Mouse (Mus musculus) lung, adult 2 months (tissue): ENCODE results near the gene Gps1.

ENCODE experiments used
- CTCF ChIP-seq: fragments of 200-500 bp; IDR thresholded peaks from 2 replicates; pipeline ENCODE4 v1.5.1; 2011; ENCODE audit warnings: mild to moderate bottlenecking, low read length, control low read depth; ENCODE audit not compliant: insufficient read depth
- POLR2A ChIP-seq: fragments of 200-500 bp; IDR thresholded peaks from 2 replicates; pipeline ENCODE4 v1.6.1; 2011; ENCODE audit warnings: low read depth, mild to moderate bottlenecking, control low read depth, low read length, borderline replicate concordance; ENCODE audit errors: extremely low read depth

DNA sequence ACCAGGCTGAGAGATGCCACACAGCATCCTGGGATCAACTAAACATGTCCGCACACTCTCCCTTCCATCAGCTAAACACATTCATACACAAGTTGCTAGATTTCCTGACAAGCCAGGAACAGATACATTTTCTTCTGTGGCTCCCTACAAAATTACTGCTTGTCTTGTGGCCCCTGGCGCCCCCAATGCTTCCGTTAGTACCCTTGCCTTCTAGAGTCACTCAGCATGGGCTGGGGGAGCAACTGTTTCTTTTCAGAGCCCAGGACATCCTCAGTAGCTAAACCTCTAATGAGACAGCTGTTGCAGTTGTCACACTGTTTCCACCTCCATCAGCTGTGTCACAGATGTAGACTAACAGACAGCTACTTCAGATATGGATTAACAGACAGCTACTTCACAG is 11.3 kb upstream of the Gps1 start:
- TF ChIP-seq POLR2A (no peak), CTCF (no peak)
